Mouse (Mus musculus) liver, adult 2 months (tissue): ENCODE measurements around the gene Jmjd7. TPM values are rescaled to one million over a fixed set of nuclear protein-coding genes. Genes with fewer than 3 reads are reported as not detected.

Source experiments
- DNase-seq: peaks from one replicate; pipeline ENCODE4 v3.0.0-alpha.2; 2011; ENCODE audit warnings: low read depth, low spot score; ENCODE audit errors: extremely low read depth
- H3K27ac ChIP-seq: fragments of 200-500 bp; replicated peaks from 2 replicates; pipeline ENCODE4 v1.5.1; 2012; ENCODE audit warnings: low read depth, mild to moderate bottlenecking, control low read depth, inconsistent platforms, low read length; ENCODE audit not compliant: insufficient read depth
- H3K27me3 ChIP-seq: fragments of 200-500 bp; 2 replicates; pipeline ENCODE4 v1.6.1; 2012; ENCODE audit warnings: mild to moderate bottlenecking, moderate library complexity, low read length, inconsistent platforms; ENCODE audit not compliant: control insufficient read depth, insufficient read depth
- H3K36me3 ChIP-seq: fragments of 200-500 bp; 2 replicates; pipeline ENCODE4 v1.6.1; 2012; ENCODE audit warnings: low read length, inconsistent platforms; ENCODE audit not compliant: control insufficient read depth, insufficient read depth
- H3K4me1 ChIP-seq: fragments of 200-500 bp; 2 replicates; pipeline ENCODE4 v1.6.1; 2011; ENCODE audit warnings: low read length; ENCODE audit not compliant: control insufficient read depth, insufficient read depth
- H3K4me3 ChIP-seq: fragments of 200-500 bp; 2 replicates; pipeline ENCODE4 v1.5.1; 2011; ENCODE audit warnings: low read depth, mild to moderate bottlenecking, control low read depth, low read length, moderate library complexity; ENCODE audit not compliant: insufficient read depth
- H3K79me2 ChIP-seq: fragments of 200-500 bp; 2 replicates; pipeline ENCODE4 v1.6.1; 2012; ENCODE audit warnings: inconsistent platforms, mild to moderate bottlenecking, low read length, moderate library complexity; ENCODE audit not compliant: control insufficient read depth, insufficient read depth
- H3K9ac ChIP-seq: fragments of 200-500 bp; 2 replicates; pipeline ENCODE4 v1.6.1; 2012; ENCODE audit warnings: low read depth, mild to moderate bottlenecking, control low read depth, inconsistent platforms, low read length
- CTCF ChIP-seq: fragments of 200-500 bp; IDR thresholded peaks from 2 replicates; pipeline ENCODE4 v1.5.1; 2011; ENCODE audit warnings: low read depth, low read length, control low read depth
- POLR2A ChIP-seq: fragments of 200-500 bp; IDR thresholded peaks from 2 replicates; pipeline ENCODE4 v1.6.1; 2011; ENCODE audit warnings: low read length, control low read depth; ENCODE audit not compliant: insufficient read depth; ENCODE audit errors: extremely low read depth
- WGBS: fragments of 180-500 bp; shearing (Covaris S2); methylation state at CpG from one replicate; pipeline ENCODE4 v1.1.7; 2018; 5-methylcytosine and 5-hydroxymethylcytosine counted together
- polyA plus RNA-seq: library from polyadenylated mRNA; depleted of rRNA; stranded (reverse); fragments of >200 nt; gene quantifications from 2 replicates; pipeline ENCODE4 v1.2.3, GENCODE M21; 2012
- total RNA-seq: library from RNA; depleted of rRNA; stranded (reverse); fragments of >200 nt; gene quantifications from 2 replicates; pipeline ENCODE4 v1.2.3, GENCODE M21; 2014

Gene Jmjd7
- total and polyA plus RNA-seq, 2 experiments: 1.7 to 4.6 TPM

- H3K79me2 ChIP-seq: no peaks in the 10 kb centered on the region
- no peak overlapping the region for H3K4me3 ChIP-seq
- peaks cover 9% of the 10 kb centered on the region; the same call in 1 of the 2 replicates for H3K36me3 ChIP-seq
- H3K27ac ChIP-seq: no peak overlapping the region
- WGBS: 97% methylated on average over 2 of the region's 2 CpGs
- no peak for DNase-seq
- H3K27me3 ChIP-seq: no peaks in the 10 kb centered on the region
- H3K9ac ChIP-seq: no peak overlapping the region
- no peaks in the 10 kb centered on the region; the same call in 1 of the 2 replicates for H3K4me1 ChIP-seq
- no peak for TF ChIP-seq POLR2A
- no peak for TF ChIP-seq CTCF
These were observed 13.3 kb upstream of the Jmjd7 start for GRCm38 (mm10) chr2:120013831-120014486.

- Histone ChIP-seq H3K4me3 (no peak overlapping the region), H3K9ac (no peak overlapping the region), H3K27ac (no peak overlapping the region), H3K36me3 (peaks cover 9% of the 10 kb centered on the region; the same call in 1 of the 2 replicates), H3K27me3 (no peaks in the 10 kb centered on the region), H3K79me2 (no peaks in the 10 kb centered on the region), H3K4me1 (no peaks in the 10 kb centered on the region)
- TF ChIP-seq CTCF (no peak), POLR2A (no peak)
- no peak for DNase-seq
- WGBS: 84% methylated on average over 4 of the region's 4 CpGs
These were observed 11.4 kb upstream of the Jmjd7 start for GRCm38 (mm10) chr2:120015882-120016281.

GRCm38 (mm10) chr2:120017599-120017998 is 9.7 kb upstream of the Jmjd7 start:
- Histone ChIP-seq H3K4me3 (no peak overlapping the region), H3K27ac (no peak overlapping the region), H3K9ac (no peak overlapping the region), H3K4me1 (no peaks in the 10 kb centered on the region), H3K27me3 (no peaks in the 10 kb centered on the region), H3K36me3 (peaks cover 9% of the 10 kb centered on the region; the same call in 1 of the 2 replicates), H3K79me2 (no peaks in the 10 kb centered on the region)
- no peak for TF ChIP-seq POLR2A
- TF ChIP-seq CTCF: no peak
- 90% methylated on average over 12 of the region's 12 CpGs for WGBS
- DNase-seq: no peak

- 46% methylated on average over 5 of the region's 5 CpGs for WGBS
- no peak overlapping the region for H3K27ac ChIP-seq
These were observed 2.9 kb upstream of the Jmjd7 start for GRCm38 (mm10) chr2:120024337-120024736.

GRCm38 (mm10) chr2:120027950-120028331 is 658 bp downstream of the Jmjd7 start:
- peak overlapping the region; percentile 80 for H3K9ac ChIP-seq
- H3K4me1 ChIP-seq: peaks cover 5% of the 10 kb centered on the region
- no peak overlapping the region for H3K27ac ChIP-seq
- no peak for DNase-seq
- 43% methylated on average over 3 of the region's 3 CpGs for WGBS
- peak overlapping the region; percentile 73 for H3K4me3 ChIP-seq
- TF ChIP-seq POLR2A: no peak
- no peaks in the 10 kb centered on the region for H3K36me3 ChIP-seq
- no peaks in the 10 kb centered on the region for H3K79me2 ChIP-seq
- no peaks in the 10 kb centered on the region for H3K27me3 ChIP-seq

More at GRCm38 (mm10) chr2:120024337-120024736, 2.9 kb upstream of the Jmjd7 start:
- Histone ChIP-seq H3K36me3 (no peaks in the 10 kb centered on the region; the same call in 1 of the 2 replicates), H3K27me3 (no peaks in the 10 kb centered on the region), H3K4me3 (no peak overlapping the region), H3K9ac (no peak overlapping the region), H3K79me2 (no peaks in the 10 kb centered on the region), H3K4me1 (peaks cover 5% of the 10 kb centered on the region)
- DNase-seq: no peak
- no peak for TF ChIP-seq POLR2A
- no peak for TF ChIP-seq CTCF

- TF ChIP-seq CTCF: no peak
- no peak for TF ChIP-seq POLR2A
- H3K27ac ChIP-seq: no peak overlapping the region
- WGBS: 84% methylated on average over 8 of the region's 8 CpGs
These were observed 3.1 kb downstream of the Jmjd7 start for GRCm38 (mm10) chr2:120030380-120030779.

More at GRCm38 (mm10) chr2:120030380-120030779, 3.1 kb downstream of the Jmjd7 start:
- H3K4me1 ChIP-seq: peaks cover 5% of the 10 kb centered on the region
- H3K79me2 ChIP-seq: no peaks in the 10 kb centered on the region
- H3K36me3 ChIP-seq: no peaks in the 10 kb centered on the region
- H3K9ac ChIP-seq: no peak overlapping the region
- H3K4me3 ChIP-seq: no peak overlapping the region
- no peaks in the 10 kb centered on the region for H3K27me3 ChIP-seq
- no peak for DNase-seq
